Mouse (Mus musculus) hindbrain, embryonic 12.5 days (tissue): ENCODE data around the gene Rab6b. TPM values are rescaled to one million over a fixed set of nuclear protein-coding genes. Genes with fewer than 3 reads are reported as not detected.

Experiments used
- ATAC-seq: fragments of 200-750 bp; cut with Nextera tagmentation; 2 replicates; pipeline ENCODE4 v1.8.0; 2017; ENCODE audit warnings: moderate TSS enrichment; ENCODE audit not compliant: low FRiP score
- H3K27ac ChIP-seq: fragments of 300-500 bp; sonication (generic); 2 replicates; pipeline ENCODE4 v1.5.1; 2016; ENCODE audit warnings: mild to moderate bottlenecking
- H3K27me3 ChIP-seq: fragments of 300-500 bp; sonication (generic); 2 replicates; pipeline ENCODE4 v1.6.1; 2016; ENCODE audit warnings: mild to moderate bottlenecking
- H3K36me3 ChIP-seq: fragments of 300-500 bp; sonication (generic); 2 replicates; pipeline ENCODE4 v1.6.1; 2016; ENCODE audit warnings: mild to moderate bottlenecking
- H3K4me1 ChIP-seq: fragments of 300-500 bp; sonication (generic); 2 replicates; pipeline ENCODE4 v1.6.1; 2016
- H3K4me2 ChIP-seq: fragments of 300-500 bp; sonication (generic); replicated peaks from 2 replicates; pipeline ENCODE4 v1.6.1; 2016; ENCODE audit warnings: mild to moderate bottlenecking
- H3K4me3 ChIP-seq: fragments of 300-500 bp; sonication (generic); 2 replicates; pipeline ENCODE4 v1.5.1; 2016; ENCODE audit warnings: mild to moderate bottlenecking
- H3K9ac ChIP-seq: fragments of 300-500 bp; sonication (generic); 2 replicates; pipeline ENCODE4 v1.6.1; 2016; ENCODE audit warnings: mild to moderate bottlenecking, moderate library complexity
- H3K9me3 ChIP-seq: fragments of 300-500 bp; sonication (generic); replicated peaks from 2 replicates; pipeline ENCODE4 v1.6.1; 2016; ENCODE audit warnings: mild to moderate bottlenecking
- WGBS: fragments of 180-500 bp; shearing (Covaris S2); methylation state at CpG from one replicate; pipeline ENCODE4 v1.1.7; 2016; 5-methylcytosine and 5-hydroxymethylcytosine counted together
- polyA plus RNA-seq: library from polyadenylated mRNA; unstranded; fragments of >200 nt; fragmentation: Nextera tagmentation; extraction: Ambion mirVana; gene quantifications from 2 replicates; pipeline ENCODE4 v1.2.1, GENCODE M21; 2016

Gene Rab6b
- polyA plus RNA-seq, 1 experiment from 2014 or later = 58.0 TPM

DNA sequence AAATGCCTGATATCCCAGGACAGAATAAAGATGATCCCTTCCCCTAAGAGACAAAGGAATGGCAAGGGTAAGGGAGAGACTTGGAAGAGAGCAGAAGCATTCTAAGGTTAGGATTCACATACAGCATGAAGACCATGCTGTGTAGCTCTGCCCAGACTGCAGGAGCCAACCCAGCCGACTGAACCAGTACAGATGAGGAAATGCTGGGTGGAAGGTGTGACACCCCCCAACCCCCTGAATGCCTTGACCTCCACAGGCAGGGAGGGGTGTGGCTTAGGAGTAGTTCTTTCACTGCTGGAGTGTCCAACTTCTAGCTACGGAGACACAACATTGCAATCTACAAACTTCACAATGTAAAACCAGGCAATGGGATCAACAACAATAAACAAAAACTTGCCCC is 1.7 kb upstream of the Rab6b start:
- H3K4me3 ChIP-seq = no peak overlapping the region
- peak overlapping the region; percentile 65; the same call in 1 of the 2 replicates for H3K4me2 ChIP-seq
- H3K9me3 ChIP-seq = no peaks in the 10 kb centered on the region
- no peak overlapping the region for H3K27ac ChIP-seq
- no peak for ATAC-seq
- H3K4me1 ChIP-seq = peaks cover 49% of the 10 kb centered on the region
- WGBS = 82% methylated on average over 2 of the region's 2 CpGs
- H3K36me3 ChIP-seq = no peaks in the 10 kb centered on the region
- H3K27me3 ChIP-seq = peaks cover 20% of the 10 kb centered on the region
- no peak overlapping the region for H3K9ac ChIP-seq

DNA sequence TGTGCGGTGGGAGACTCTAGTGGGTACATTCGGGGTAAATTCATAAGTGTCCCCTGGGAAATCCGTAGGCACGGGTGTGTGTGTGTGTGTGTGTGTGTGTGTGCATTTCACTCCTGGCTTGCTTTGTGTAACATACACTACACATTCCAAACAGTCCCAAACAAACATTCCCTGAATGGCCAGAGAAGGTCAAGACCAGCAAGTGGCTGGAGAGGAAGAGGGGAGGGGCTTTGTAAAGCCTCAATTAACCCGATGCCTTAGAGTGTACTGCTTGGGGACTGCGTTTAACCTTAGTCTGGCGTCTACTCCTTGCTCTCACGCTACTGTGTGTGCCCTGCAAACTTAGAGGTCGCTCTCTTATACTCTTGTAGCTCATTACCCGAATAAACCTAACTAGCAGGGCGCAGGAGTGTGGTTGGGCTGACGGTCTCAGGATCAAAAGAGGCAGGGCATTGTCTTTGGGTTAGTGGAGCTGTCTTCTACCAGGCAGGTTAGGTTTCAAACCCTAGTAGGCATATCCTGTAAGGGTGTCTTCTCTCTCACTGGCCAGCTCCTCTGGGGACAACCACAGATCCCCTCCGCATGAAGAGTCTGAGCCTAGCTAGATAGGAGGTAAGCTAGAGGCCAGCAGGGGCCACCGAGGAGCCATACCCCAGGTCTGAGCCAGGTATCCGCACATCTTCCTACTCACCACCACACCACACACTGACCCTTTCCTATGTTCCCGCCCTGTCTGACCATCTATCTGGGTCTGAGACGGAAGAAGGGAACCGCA is 673 bp upstream of the Rab6b start:
- Histone ChIP-seq H3K9me3 (no peaks in the 10 kb centered on the region), H3K4me3 (peak overlapping the region; percentile 82), H3K4me1 (peaks cover 59% of the 10 kb centered on the region), H3K4me2 (peak overlapping the region; percentile 85), H3K27me3 (peaks cover 20% of the 10 kb centered on the region), H3K9ac (peak overlapping the region; percentile 91), H3K27ac (peak overlapping the region; percentile 97), H3K36me3 (no peaks in the 10 kb centered on the region)
- WGBS = 18% methylated on average over 18 of the region's 18 CpGs
- ATAC-seq = peak; percentile 19

DNA sequence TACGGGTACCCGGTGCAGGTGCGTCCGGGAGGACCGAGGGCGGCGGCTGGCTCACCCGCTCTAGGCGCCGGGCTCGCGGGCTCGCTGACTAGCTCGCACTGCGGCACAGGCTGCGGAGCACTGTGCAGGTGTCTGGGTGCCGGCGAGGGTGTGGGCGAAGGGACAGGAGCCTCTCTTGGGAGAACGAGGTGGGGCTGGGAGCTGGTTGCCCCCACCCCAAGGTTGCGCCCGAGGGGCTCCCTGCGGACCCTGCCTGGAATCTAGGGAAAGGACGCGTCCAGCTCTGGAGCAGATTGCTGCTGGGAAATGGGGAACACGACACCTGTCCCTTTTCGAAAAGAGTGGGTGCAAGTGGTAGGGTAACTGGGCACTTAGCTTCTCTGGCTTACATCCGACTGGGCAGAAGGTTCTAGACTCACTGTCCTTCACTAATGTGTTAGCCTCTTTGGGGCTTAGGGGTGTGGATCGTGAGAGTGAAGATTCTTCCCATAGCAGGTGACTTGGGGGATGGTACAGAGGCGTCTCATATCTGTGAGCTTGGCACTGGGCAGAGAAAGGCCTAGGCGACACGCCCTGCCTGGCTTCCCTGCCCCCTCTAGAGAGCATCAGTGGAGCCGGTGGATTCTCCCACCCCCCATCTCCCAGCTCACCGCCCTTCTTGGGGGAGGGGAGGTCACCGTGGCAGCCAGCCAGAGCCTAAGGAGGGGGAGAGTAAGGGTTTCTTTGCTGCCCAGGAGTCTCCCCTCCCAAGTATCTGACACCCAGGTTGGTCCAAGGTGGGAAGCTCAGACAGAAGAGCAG is 1.1 kb downstream of the Rab6b start:
- H3K27me3 ChIP-seq = peaks cover 20% of the 10 kb centered on the region
- peak overlapping the region; percentile 82 for H3K4me3 ChIP-seq
- peak; percentile 53 for ATAC-seq
- H3K9me3 ChIP-seq = no peaks in the 10 kb centered on the region
- peak overlapping the region; percentile 91 for H3K9ac ChIP-seq
- peaks cover 71% of the 10 kb centered on the region for H3K4me1 ChIP-seq
- peak overlapping the region; percentile 85 for H3K4me2 ChIP-seq
- no peaks in the 10 kb centered on the region for H3K36me3 ChIP-seq
- peak overlapping the region; percentile 97 for H3K27ac ChIP-seq
- WGBS = 2% methylated on average over 35 of the region's 35 CpGs

DNA sequence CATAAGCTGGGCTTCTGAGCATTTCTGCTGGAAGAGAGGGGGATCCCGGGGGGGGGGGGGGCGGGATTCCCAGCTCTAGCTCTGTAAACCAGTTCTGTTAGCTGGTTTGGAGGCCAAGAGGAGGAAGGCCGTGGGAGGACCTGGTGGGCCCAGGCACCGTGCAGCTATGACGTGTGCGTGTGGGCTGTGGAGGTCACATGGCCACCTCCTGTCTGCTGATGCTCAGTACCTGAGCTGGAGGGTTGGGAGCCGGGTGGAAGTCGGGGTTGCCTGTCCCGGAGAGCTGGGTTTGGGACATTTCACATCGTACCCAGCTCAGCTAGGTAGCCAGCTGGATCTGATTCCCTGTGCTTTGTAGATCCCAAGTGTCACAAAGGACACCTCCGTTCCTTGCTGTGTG is 1.8 kb downstream of the Rab6b start:
- H3K9ac ChIP-seq = peak overlapping the region; percentile 91
- no peaks in the 10 kb centered on the region for H3K36me3 ChIP-seq
- peaks cover 77% of the 10 kb centered on the region for H3K4me1 ChIP-seq
- peak overlapping the region; percentile 85 for H3K4me2 ChIP-seq
- no peaks in the 10 kb centered on the region for H3K9me3 ChIP-seq
- peak overlapping the region; percentile 97 for H3K27ac ChIP-seq
- peaks cover 20% of the 10 kb centered on the region for H3K27me3 ChIP-seq
- 34% methylated on average over 11 of the region's 11 CpGs for WGBS
- ATAC-seq = no peak
- peak overlapping the region; percentile 82 for H3K4me3 ChIP-seq

DNA sequence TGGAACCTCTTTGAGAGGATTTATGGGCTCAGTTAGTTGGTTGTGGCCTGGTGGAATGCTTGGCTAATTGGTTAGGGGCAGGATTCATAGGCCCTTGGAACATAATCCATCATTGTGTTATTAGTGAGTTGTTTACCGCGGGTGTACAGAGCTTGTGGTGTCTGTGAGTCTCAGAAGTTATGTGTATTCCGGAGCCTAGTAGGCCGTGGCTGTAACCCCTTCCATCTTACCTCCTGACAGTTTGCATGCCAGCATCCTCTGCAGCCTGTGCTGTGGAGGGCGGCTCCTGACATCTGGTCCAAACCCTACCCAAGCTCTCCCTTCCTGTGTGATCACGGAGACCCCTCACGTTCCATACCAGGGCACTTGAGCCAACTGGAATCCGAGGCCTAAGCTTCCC is 2.7 kb downstream of the Rab6b start:
- Histone ChIP-seq H3K9me3 (no peaks in the 10 kb centered on the region), H3K4me3 (0 out of 2 replicates have a peak overlapping the region, but pooled peaks have one; percentile 82), H3K27me3 (peaks cover 20% of the 10 kb centered on the region), H3K4me2 (peak overlapping the region; percentile 85), H3K9ac (peak overlapping the region; percentile 38; the same call in 1 of the 2 replicates), H3K4me1 (peaks cover 83% of the 10 kb centered on the region), H3K27ac (no peak overlapping the region), H3K36me3 (no peaks in the 10 kb centered on the region)
- no peak for ATAC-seq
- 84% methylated on average over 8 of the region's 8 CpGs for WGBS

DNA sequence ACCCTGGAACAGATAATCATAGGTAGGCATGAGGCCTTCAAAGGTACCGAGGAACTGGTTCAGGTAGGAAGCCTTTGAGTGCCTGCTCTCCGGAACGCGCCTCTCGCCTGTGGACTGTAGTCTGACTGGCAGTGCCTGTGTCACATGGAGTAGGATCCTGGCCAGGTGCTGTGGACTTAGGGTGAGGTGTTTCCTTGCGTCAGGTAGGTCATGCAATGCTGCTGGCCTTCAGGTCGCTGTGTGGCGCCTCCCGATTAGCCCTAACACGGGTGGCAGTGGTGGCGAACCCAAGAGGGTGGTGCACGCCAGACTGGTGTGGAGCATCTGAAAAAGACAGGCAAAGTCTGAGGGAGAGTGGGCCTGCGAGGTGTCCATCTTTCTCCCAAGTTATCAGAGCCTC is 3.3 kb downstream of the Rab6b start:
- 90% methylated on average over 13 of the region's 13 CpGs for WGBS
- no peak overlapping the region for H3K4me3 ChIP-seq
- H3K36me3 ChIP-seq = no peaks in the 10 kb centered on the region
- ATAC-seq = no peak
- no peak overlapping the region for H3K27ac ChIP-seq
- H3K9me3 ChIP-seq = no peaks in the 10 kb centered on the region
- peaks cover 83% of the 10 kb centered on the region for H3K4me1 ChIP-seq
- peaks cover 18% of the 10 kb centered on the region for H3K27me3 ChIP-seq
- H3K4me2 ChIP-seq = peak overlapping the region; percentile 85; the same call in 1 of the 2 replicates
- H3K9ac ChIP-seq = 0 out of 2 replicates have a peak overlapping the region, but pooled peaks have one; percentile 38

DNA sequence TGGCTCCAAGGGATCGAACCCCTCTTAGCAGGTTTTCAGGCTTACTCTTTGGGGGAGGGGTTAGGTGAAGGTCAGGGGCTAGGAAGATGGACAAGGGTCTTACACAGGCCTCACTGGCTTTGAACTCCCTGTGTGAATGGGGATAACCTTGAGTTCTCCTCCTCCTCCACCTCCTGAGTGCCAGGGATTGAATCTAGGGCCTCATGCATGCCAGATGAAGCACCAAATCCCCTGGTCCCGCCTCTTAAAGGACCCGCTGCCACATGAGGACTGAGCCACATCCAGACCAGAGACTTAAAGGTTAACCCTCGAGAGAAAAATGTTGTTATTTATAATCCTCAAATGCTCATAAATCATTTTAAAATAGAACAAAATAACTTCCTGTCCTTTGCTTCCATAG is 5.4 kb downstream of the Rab6b start:
- Histone ChIP-seq H3K4me2 (no peak overlapping the region), H3K9me3 (no peaks in the 10 kb centered on the region), H3K27ac (peak overlapping the region; percentile 80), H3K4me1 (peaks cover 91% of the 10 kb centered on the region), H3K27me3 (peaks cover 13% of the 10 kb centered on the region), H3K36me3 (peaks cover 5% of the 10 kb centered on the region; the same call in 1 of the 2 replicates), H3K4me3 (no peak overlapping the region), H3K9ac (no peak overlapping the region)
- WGBS = 60% methylated on average over 4 of the region's 4 CpGs
- no peak for ATAC-seq

DNA sequence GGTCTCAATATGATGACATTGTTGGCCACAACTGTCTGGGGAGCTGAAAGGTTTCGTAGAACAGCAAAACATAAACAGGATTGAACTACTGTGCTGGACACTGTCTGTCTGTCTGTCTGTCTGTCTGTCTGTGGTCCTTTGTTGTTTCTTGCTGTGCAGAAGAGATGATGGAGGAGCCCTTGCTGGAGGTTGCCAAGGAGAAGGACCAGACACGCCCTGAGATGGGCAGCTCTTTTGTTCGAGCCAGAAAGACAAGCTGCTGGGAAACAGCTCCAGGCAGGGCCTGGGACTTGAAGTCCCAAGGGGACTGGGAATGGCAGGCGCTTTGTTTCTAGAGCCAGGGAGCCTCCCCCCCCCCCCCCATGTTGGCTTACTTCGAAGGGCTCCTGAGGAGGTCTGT is 5.9 kb downstream of the Rab6b start:
- H3K36me3 ChIP-seq = peaks cover 8% of the 10 kb centered on the region; the same call in 1 of the 2 replicates
- ATAC-seq = peak; percentile 66

DNA sequence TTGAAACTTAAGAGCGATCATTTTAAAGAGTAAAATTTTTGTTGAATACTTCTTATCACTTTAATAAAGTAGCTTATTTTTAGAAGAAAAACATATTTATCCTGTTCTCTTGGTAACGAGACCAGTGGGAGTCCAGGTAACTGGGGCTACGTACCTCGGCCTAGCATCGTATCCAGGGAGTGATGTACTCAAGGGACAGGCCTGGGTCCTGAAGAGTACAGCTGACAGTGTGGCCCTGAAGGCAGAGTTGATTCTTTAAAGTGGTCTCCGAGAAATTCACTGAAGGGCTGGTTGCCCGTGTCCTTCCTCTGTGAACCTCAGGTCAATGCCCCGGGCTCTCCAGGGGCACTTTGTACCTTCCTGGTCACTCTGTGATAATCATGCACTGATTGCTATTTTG is 6.4 kb downstream of the Rab6b start:
- peaks cover 8% of the 10 kb centered on the region; the same call in 1 of the 2 replicates for H3K36me3 ChIP-seq
- peaks cover 7% of the 10 kb centered on the region for H3K27me3 ChIP-seq
- peak overlapping the region; percentile 80 for H3K27ac ChIP-seq
- H3K4me3 ChIP-seq = no peak overlapping the region
- H3K4me1 ChIP-seq = peaks cover 82% of the 10 kb centered on the region
- no peak overlapping the region; the same call in 1 of the 2 replicates for H3K9ac ChIP-seq
- no peak for ATAC-seq
- no peaks in the 10 kb centered on the region for H3K9me3 ChIP-seq
- 66% methylated on average over 8 of the region's 8 CpGs for WGBS
- H3K4me2 ChIP-seq = no peak overlapping the region

More for the DNA sequence above, 5.9 kb downstream of the Rab6b start:
- Histone ChIP-seq H3K9me3 (no peaks in the 10 kb centered on the region), H3K9ac (no peak overlapping the region), H3K4me1 (peaks cover 87% of the 10 kb centered on the region), H3K27ac (peak overlapping the region; percentile 80), H3K4me2 (peak overlapping the region; percentile 11; the same call in 1 of the 2 replicates), H3K4me3 (no peak overlapping the region), H3K27me3 (peaks cover 12% of the 10 kb centered on the region)
- WGBS = 32% methylated on average over 5 of the region's 5 CpGs

DNA sequence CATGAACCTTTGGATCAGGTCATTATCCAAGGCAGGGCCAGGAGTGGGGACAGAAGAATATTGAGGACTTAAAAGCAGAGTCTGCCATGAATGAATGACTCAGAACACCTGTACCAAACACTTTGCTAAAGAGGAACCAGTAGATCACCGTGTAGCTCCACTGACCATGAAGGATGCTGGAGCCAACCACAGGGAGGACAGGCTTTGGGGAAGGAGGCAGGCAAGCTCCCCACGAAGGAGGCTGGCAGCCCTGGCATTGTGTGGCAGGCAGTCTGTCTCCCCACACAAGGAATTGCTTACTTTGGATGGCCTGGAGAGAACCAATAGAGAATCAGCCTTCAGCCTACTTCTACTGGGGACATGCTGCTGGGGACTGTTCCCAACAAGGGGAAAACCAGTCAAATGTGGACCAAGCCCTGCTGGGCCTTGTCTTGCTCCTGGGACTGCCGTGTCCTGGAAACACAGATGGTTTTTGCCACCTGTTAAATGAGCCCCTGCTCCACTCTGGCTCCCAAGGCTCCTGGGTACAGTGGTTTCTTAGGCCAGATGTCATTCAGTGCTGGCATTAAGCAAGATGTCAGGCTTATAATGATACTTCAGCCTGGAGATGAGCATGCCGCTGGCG is 7.2 kb downstream of the Rab6b start:
- WGBS = 87% methylated on average over 5 of the region's 5 CpGs
- Histone ChIP-seq H3K27ac (peak overlapping the region; percentile 80), H3K27me3 (no peaks in the 10 kb centered on the region; the same call in 1 of the 2 replicates)

DNA sequence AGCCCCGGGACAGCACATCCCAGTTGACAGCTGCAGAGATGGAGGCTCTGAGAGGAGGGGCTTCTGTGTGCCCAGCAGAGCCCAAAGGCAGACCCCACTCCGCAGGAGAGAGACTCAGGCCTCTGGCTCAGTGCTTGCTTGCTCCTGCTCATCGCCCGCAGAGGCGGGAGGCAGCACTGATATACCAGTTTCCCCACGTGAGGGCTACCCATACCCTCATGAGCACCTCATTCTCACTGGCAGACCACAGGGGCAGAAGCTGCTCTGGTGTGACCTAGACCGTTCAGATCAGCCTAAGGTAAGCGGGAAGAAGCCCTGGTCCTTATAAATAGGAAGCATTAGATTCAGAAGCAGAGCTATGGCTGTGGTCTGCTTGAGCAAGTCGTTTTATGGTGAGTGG is 8.2 kb downstream of the Rab6b start:
- no peak overlapping the region for H3K9ac ChIP-seq
- peaks cover 64% of the 10 kb centered on the region for H3K4me1 ChIP-seq
- no peaks in the 10 kb centered on the region for H3K9me3 ChIP-seq
- no peak overlapping the region; the same call in 1 of the 2 replicates for H3K4me2 ChIP-seq
- no peak for ATAC-seq
- H3K27ac ChIP-seq = peak overlapping the region; percentile 23; the same call in 1 of the 2 replicates
- no peak overlapping the region for H3K4me3 ChIP-seq
- 80% methylated on average over 9 of the region's 9 CpGs for WGBS
- H3K36me3 ChIP-seq = peaks cover 8% of the 10 kb centered on the region; the same call in 1 of the 2 replicates
- no peaks in the 10 kb centered on the region for H3K27me3 ChIP-seq

More for the DNA sequence above, 7.2 kb downstream of the Rab6b start:
- H3K9me3 ChIP-seq = no peaks in the 10 kb centered on the region
- H3K9ac ChIP-seq = no peak overlapping the region
- no peak overlapping the region for H3K4me3 ChIP-seq
- peaks cover 8% of the 10 kb centered on the region; the same call in 1 of the 2 replicates for H3K36me3 ChIP-seq
- peaks cover 74% of the 10 kb centered on the region for H3K4me1 ChIP-seq
- H3K4me2 ChIP-seq = no peak overlapping the region
- no peak for ATAC-seq
